Mouse (Mus musculus) yolk sac, embryonic 10.5 days (tissue): ENCODE data around the gene Zscan4f.
"Not testable (repeated sequence)": the region's sequence is repeated elsewhere in the genome, so short reads cannot be mapped to it uniquely, and the experiment has no call there.

Experiments used
- DNase-seq: peaks from one replicate; pipeline ENCODE4 v3.0.0-alpha.2; 2017; ENCODE audit warnings: low spot score

Zscan4f gene

GRCm38 (mm10) chr7:11397615-11398014 is at the start of gene Zscan4f:
Gene Zscan4f (plus strand): TSS chr7:11397915.
- DNase-seq = not testable (repeated sequence)

GRCm38 (mm10) chr7:11384641-11385040 is 13.1 kb upstream of the Zscan4f start:
- DNase-seq = not testable (repeated sequence)
